Mouse (Mus musculus) MEL (cell line): Measurements from ENCODE around the gene Col2a1. TPM values are rescaled to one million over a fixed set of nuclear protein-coding genes. Genes with fewer than 3 reads are reported as not detected.

Experiments used
- DNase-seq: peaks from one replicate; pipeline ENCODE4 v3.0.0; 2011; ENCODE audit warnings: low read depth, low spot score
- H3K27ac ChIP-seq: 2 replicates; pipeline ENCODE4 v1.5.1; 2012; ENCODE audit warnings: low read depth, mild to moderate bottlenecking, control low read depth, low read length, moderate library complexity; ENCODE audit not compliant: control insufficient read depth
- H3K27me3 ChIP-seq, 2 experiments: fragments of 150-350 bp in 1 of 2; sonication (generic) in 1 of 2; 2 replicates each; pipeline ENCODE4 v1.6.1; 2012; ENCODE audit warnings: low read length in 2 of 2, mild to moderate bottlenecking in 2 of 2, improper control_type of control experiment in 1 of 2, moderate library complexity in 1 of 2; ENCODE audit not compliant: insufficient read depth in 2 of 2, control insufficient read depth in 1 of 2
- H3K36me3 ChIP-seq, 2 experiments: 2 replicates each; pipeline ENCODE4 v1.6.1; 2012 to 2014; ENCODE audit warnings: low read length in 2 of 2, improper control_type of control experiment in 1 of 2, inconsistent platforms in 1 of 2, mild to moderate bottlenecking in 1 of 2; ENCODE audit not compliant: insufficient read depth in 2 of 2, control insufficient read depth in 1 of 2
- H3K4me1 ChIP-seq, 2 experiments: fragments of 150-350 bp in 1 of 2; sonication (generic) in 1 of 2; 2 replicates each; pipeline ENCODE4 v1.6.1; 2012; ENCODE audit warnings: low read length in 2 of 2, improper control_type of control experiment in 1 of 2, mild to moderate bottlenecking in 1 of 2; ENCODE audit not compliant: insufficient read depth in 2 of 2, control insufficient read depth in 1 of 2
- H3K4me3 ChIP-seq, 2 experiments: fragments of 150-350 bp in 1 of 2; sonication (generic) in 1 of 2; 2 replicates each; pipeline ENCODE4 v1.5.1; 2012; ENCODE audit warnings: low read depth in 2 of 2, low read length in 2 of 2, mild to moderate bottlenecking in 2 of 2, moderate library complexity in 2 of 2, control low read depth in 1 of 2, improper control_type of control experiment in 1 of 2; ENCODE audit not compliant: control insufficient read depth in 1 of 2, insufficient read depth in 1 of 2
- H3K79me2 ChIP-seq: 2 replicates; pipeline ENCODE4 v1.6.1; 2012; ENCODE audit warnings: mild to moderate bottlenecking, low read length, moderate library complexity; ENCODE audit not compliant: control insufficient read depth, poor library complexity, insufficient read depth
- H3K9ac ChIP-seq: 2 replicates; pipeline ENCODE4 v1.6.1; 2012; ENCODE audit warnings: low read depth, mild to moderate bottlenecking, control low read depth, low read length, moderate library complexity; ENCODE audit not compliant: control insufficient read depth, poor library complexity, severe bottlenecking
- H3K9me3 ChIP-seq: fragments of 150-350 bp; sonication (generic); replicated peaks from 2 replicates; pipeline ENCODE4 v1.6.1; 2012; ENCODE audit warnings: mild to moderate bottlenecking, low read length, improper control_type of control experiment, moderate library complexity; ENCODE audit not compliant: insufficient read depth
- BHLHE40 ChIP-seq: IDR thresholded peaks from 2 replicates; pipeline ENCODE4 v1.6.1; 2012; ENCODE audit warnings: low read depth, mild to moderate bottlenecking, inconsistent platforms, low read length, improper control_type of control experiment, borderline replicate concordance
- CHD1 ChIP-seq: IDR thresholded peaks from 2 replicates; pipeline ENCODE4 v1.6.1; 2012; ENCODE audit warnings: low read depth, mild to moderate bottlenecking, inconsistent platforms, low read length, improper control_type of control experiment
- CTCF ChIP-seq, 3 experiments: IDR thresholded peaks in 2 of 3; conservative IDR thresholded peaks in 1 of 3; 2 replicates each; pipeline ENCODE4 v1.5.1; 2011 to 2012; ENCODE audit warnings: low read length in 3 of 3, low read depth in 2 of 3, mild to moderate bottlenecking in 2 of 3, improper control_type of control experiment in 1 of 3, inconsistent platforms in 1 of 3, mixed read lengths in 1 of 3, moderate library complexity in 1 of 3; ENCODE audit not compliant: control insufficient read depth in 1 of 3, insufficient read depth in 1 of 3, poor library complexity in 1 of 3, severe bottlenecking in 1 of 3
- E2F4 ChIP-seq: IDR thresholded peaks from 2 replicates; pipeline ENCODE4 v1.6.1; 2011; ENCODE audit warnings: low read depth, low read length, improper control_type of control experiment, borderline replicate concordance
- EP300 ChIP-seq, 2 experiments: IDR thresholded peaks; 2 replicates each; pipeline ENCODE4 v1.6.1; 2011; ENCODE audit warnings: improper control_type of control experiment in 2 of 2, low read length in 2 of 2, low read depth in 1 of 2, mild to moderate bottlenecking in 1 of 2
- ETS1 ChIP-seq: IDR thresholded peaks from 2 replicates; pipeline ENCODE4 v1.6.1; 2012; ENCODE audit warnings: low read depth, mild to moderate bottlenecking, inconsistent platforms, low read length, improper control_type of control experiment, moderate library complexity
- JUND ChIP-seq: IDR thresholded peaks from 2 replicates; pipeline ENCODE4 v1.6.1; 2011; ENCODE audit warnings: low read depth, mild to moderate bottlenecking, improper control_type of control experiment, low read length
- MAFK ChIP-seq: IDR thresholded peaks from 2 replicates; pipeline ENCODE4 v1.6.1; 2011; ENCODE audit warnings: low read depth, mild to moderate bottlenecking, low read length, improper control_type of control experiment, borderline replicate concordance
- MAZ ChIP-seq: IDR thresholded peaks from 2 replicates; pipeline ENCODE4 v1.6.1; 2012; ENCODE audit warnings: low read depth, mild to moderate bottlenecking, inconsistent platforms, low read length, improper control_type of control experiment
- MEF2A ChIP-seq: IDR thresholded peaks from 2 replicates; pipeline ENCODE4 v1.6.1; 2014; ENCODE audit warnings: low read depth, mild to moderate bottlenecking, inconsistent platforms, low read length, improper control_type of control experiment; ENCODE audit not compliant: poor library complexity, insufficient replicate concordance, severe bottlenecking; ENCODE audit errors: extremely low read depth
- MXI1 ChIP-seq: IDR thresholded peaks from 2 replicates; pipeline ENCODE4 v1.6.1; 2011; ENCODE audit warnings: mild to moderate bottlenecking, low read depth, low read length, improper control_type of control experiment
- POLR2A ChIP-seq, 2 experiments: IDR thresholded peaks; 2 replicates each; pipeline ENCODE4 v1.6.1; 2011 to 2012; ENCODE audit warnings: low read length in 2 of 2, mild to moderate bottlenecking in 2 of 2, control low read depth in 1 of 2, improper control_type of control experiment in 1 of 2, low read depth in 1 of 2, moderate library complexity in 1 of 2; ENCODE audit not compliant: control insufficient read depth in 1 of 2, insufficient read depth in 1 of 2, poor library complexity in 1 of 2
- POLR2AphosphoS5 ChIP-seq: IDR thresholded peaks from 2 replicates; pipeline ENCODE4 v1.6.1; 2012; ENCODE audit warnings: low read depth, borderline replicate concordance, mild to moderate bottlenecking, inconsistent platforms, low read length, moderate library complexity, mixed read lengths
- RAD21 ChIP-seq: IDR thresholded peaks from 2 replicates; pipeline ENCODE4 v1.6.1; 2011; ENCODE audit warnings: mild to moderate bottlenecking, low read depth, low read length, improper control_type of control experiment
- TAL1 ChIP-seq: IDR thresholded peaks from 2 replicates; pipeline ENCODE4 v1.6.1; 2012; ENCODE audit warnings: mild to moderate bottlenecking, inconsistent platforms, low read length, moderate library complexity, mixed read lengths
- USF1 ChIP-seq: IDR thresholded peaks from 2 replicates; pipeline ENCODE4 v1.6.1; 2014; ENCODE audit warnings: low read depth, mild to moderate bottlenecking, inconsistent platforms, low read length, improper control_type of control experiment, moderate library complexity
- USF2 ChIP-seq, 2 experiments: IDR thresholded peaks; 2 replicates each; pipeline ENCODE4 v1.6.1; 2011 to 2012; ENCODE audit warnings: improper control_type of control experiment in 2 of 2, low read length in 2 of 2, borderline replicate concordance in 1 of 2, inconsistent platforms in 1 of 2, low read depth in 1 of 2, mild to moderate bottlenecking in 1 of 2; ENCODE audit not compliant: insufficient read depth in 1 of 2
- ZKSCAN1 ChIP-seq: IDR thresholded peaks from 2 replicates; pipeline ENCODE4 v1.6.1; 2012; ENCODE audit warnings: low read depth, mild to moderate bottlenecking, inconsistent platforms, low read length, improper control_type of control experiment, moderate library complexity
- ZMIZ1 ChIP-seq: IDR thresholded peaks from 2 replicates; pipeline ENCODE4 v1.6.1; 2012; ENCODE audit warnings: low read depth, mild to moderate bottlenecking, inconsistent platforms, low read length, improper control_type of control experiment, moderate library complexity
- polyA plus RNA-seq, 2 experiments: library from polyadenylated mRNA; stranded (reverse) in 1 of 2; unstranded in 1 of 2; fragments of >175 nt in 1 of 2; fragments of >200 nt in 1 of 2; gene quantifications; 2 replicates each; pipeline versions ENCODE4 v1.2.1 to v1.2.4; 2012; ENCODE audit warnings: low replicate concordance in 2 of 2, low read depth in 1 of 2; ENCODE audit not compliant: insufficient read length in 2 of 2, insufficient read depth in 1 of 2, missing spikeins in 1 of 2
- total RNA-seq: library from RNA; depleted of rRNA; stranded (reverse); fragments of 300-350 nt; gene quantifications from 2 replicates; pipeline ENCODE4 v1.2.3, GENCODE M21; 2012

The Col2a1 gene
- total and polyA plus RNA-seq, 3 experiments: 0.04 TPM; not detected in 1

DNA sequence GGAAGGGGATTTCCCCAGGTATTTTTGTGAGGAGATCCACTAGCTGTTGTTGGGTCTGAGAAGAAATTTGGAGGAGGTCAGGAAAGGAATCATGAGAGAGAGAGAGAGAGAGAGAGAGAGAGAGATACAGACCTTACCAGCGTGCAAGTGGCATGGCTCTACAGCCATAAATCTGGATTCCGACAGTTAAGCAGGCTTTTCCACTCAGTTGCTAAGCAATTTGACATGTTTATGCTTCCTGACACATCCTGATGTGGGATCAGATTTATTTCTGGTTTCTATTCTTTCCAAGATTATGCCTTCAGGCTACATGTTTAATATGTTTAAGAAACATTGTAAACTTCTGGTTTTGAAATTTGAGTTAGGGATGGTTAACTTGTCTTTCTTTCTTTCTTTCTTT is 17.4 kb upstream of the Col2a1 start:
- H3K36me3 ChIP-seq: no peaks in the 10 kb centered on the region
- no peaks in the 10 kb centered on the region for H3K4me1 ChIP-seq
- TF ChIP-seq MAZ: no peak
- no peak for TF ChIP-seq POLR2AphosphoS5
- no peak for TF ChIP-seq POLR2A (IDR thresholded peaks at IDR 0.05; ENCODE audit: control insufficient read depth in 1 of 2, insufficient read depth in 1 of 2, low read depth in 1 of 2, low read length in 2 of 2, poor library complexity in 1 of 2)
- H3K4me3 ChIP-seq: no peak overlapping the region
- no peak overlapping the region for H3K27ac ChIP-seq
- no peak overlapping the region for H3K9ac ChIP-seq
- no peak for DNase-seq
- no peaks in the 10 kb centered on the region for H3K9me3 ChIP-seq
- H3K27me3 ChIP-seq: peaks cover 28 to 33% of the 10 kb centered on the region in 2 experiments
- H3K79me2 ChIP-seq: no peaks in the 10 kb centered on the region

DNA sequence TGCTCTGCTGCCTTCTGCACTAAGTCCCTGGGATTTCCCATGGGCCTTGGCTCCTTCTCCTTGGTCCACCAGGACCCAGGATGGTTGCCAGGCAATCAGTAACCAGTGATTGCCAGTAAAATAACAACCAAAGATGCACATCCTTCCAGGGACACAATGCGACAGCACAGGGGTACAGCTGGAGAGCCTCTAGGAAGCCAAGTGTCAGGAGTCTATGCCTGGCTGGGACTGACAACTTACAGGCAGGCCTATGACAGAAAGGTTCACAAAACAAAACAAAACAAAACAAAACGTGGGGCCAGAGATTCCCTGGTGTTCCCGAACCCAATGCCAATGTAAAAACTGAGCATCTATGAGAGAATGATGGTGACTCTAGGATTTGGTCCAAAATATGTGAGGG is 14.6 kb upstream of the Col2a1 start:
- no peak overlapping the region for H3K27ac ChIP-seq
- H3K9me3 ChIP-seq: no peaks in the 10 kb centered on the region
- H3K27me3 ChIP-seq: peaks cover 5 to 9% of the 10 kb centered on the region in 2 experiments
- TF ChIP-seq BHLHE40 (no peak), RAD21 (no peak), EP300 (IDR thresholded peaks at IDR 0.05; ENCODE audit: low read depth in 1 of 2, low read length in 2 of 2) (no peak), CHD1 (no peak), MEF2A (no peak), ZMIZ1 (no peak), CTCF (IDR thresholded peaks at IDR 0.05 in 2 of 3, conservative IDR thresholded peaks at IDR 0.05 in 1 of 3; ENCODE audit: control insufficient read depth in 1 of 3, insufficient read depth in 1 of 3, low read depth in 2 of 3, low read length in 3 of 3, poor library complexity in 1 of 3, severe bottlenecking in 1 of 3) (no peak), USF2 (IDR thresholded peaks at IDR 0.05; ENCODE audit: borderline replicate concordance in 1 of 2, insufficient read depth in 1 of 2, low read depth in 1 of 2, low read length in 2 of 2) (no peak), ETS1 (no peak), JUND (no peak), POLR2AphosphoS5 (no peak), MXI1 (no peak), MAFK (no peak), USF1 (no peak), ZKSCAN1 (no peak), E2F4 (no peak), TAL1 (no peak)
- no peak overlapping the region for H3K4me3 ChIP-seq
- H3K9ac ChIP-seq: no peak overlapping the region
- no peak for DNase-seq
- H3K4me1 ChIP-seq: no peaks in the 10 kb centered on the region
- H3K79me2 ChIP-seq: no peaks in the 10 kb centered on the region
- no peaks in the 10 kb centered on the region for H3K36me3 ChIP-seq
